ENCODE assay signal across 1 mouse cellular context in genomic region chr10:79795905-79796304, GRCm38 (mm10).
TF ChIP-seq lines count a peak whose summit lies in the region.

No protein-coding gene starts in this region.

TF ChIP-seq in MEL, 35 proteins besides CTCF, POLR2A, EP300 and RAD21:
- TF ChIP-seq NELFE (IDR thresholded peaks at IDR 0.05; ENCODE audit: low read depth, low read length) (no peak), RCOR1 (IDR thresholded peaks at IDR 0.05; ENCODE audit: low read depth, low read length) (no peak), MYC (IDR thresholded peaks at IDR 0.05; ENCODE audit: low read depth, low read length) (no peak), TCF12 (IDR thresholded peaks at IDR 0.05; ENCODE audit: low read depth, low read length) (no peak), USF1 (IDR thresholded peaks at IDR 0.05; ENCODE audit: low read depth, low read length) (no peak), TBP (IDR thresholded peaks at IDR 0.05; ENCODE audit: low read depth, low read length) (no peak), ZMIZ1 (IDR thresholded peaks at IDR 0.05; ENCODE audit: low read depth, low read length) (no peak), UBTF (IDR thresholded peaks at IDR 0.05; ENCODE audit: borderline replicate concordance, insufficient read depth, low read depth, low read length) (no peak), MAX (IDR thresholded peaks at IDR 0.05; ENCODE audit: low read length) (no peak), HCFC1 (IDR thresholded peaks at IDR 0.05; ENCODE audit: low read depth, low read length) (no peak), CHD1 (IDR thresholded peaks at IDR 0.05; ENCODE audit: low read depth, low read length) (no peak)
